Mouse (Mus musculus): Measurements from ENCODE around the gene Zfp978.
"Not testable (repeated sequence)": the region's sequence is repeated elsewhere in the genome, so short reads cannot be mapped to it uniquely, and the experiment has no call there.

The Zfp978 gene

GRCm38 (mm10) chr4:147349687-147350415 lies 11.3 kb upstream of the Zfp978 start:
- in situ Hi-C loops (cut with MboI), result loop anchor here (25.0 kb wide), 1 partner anchor 1813 kb away; no protein-coding TSS in a partner anchor

DNA sequence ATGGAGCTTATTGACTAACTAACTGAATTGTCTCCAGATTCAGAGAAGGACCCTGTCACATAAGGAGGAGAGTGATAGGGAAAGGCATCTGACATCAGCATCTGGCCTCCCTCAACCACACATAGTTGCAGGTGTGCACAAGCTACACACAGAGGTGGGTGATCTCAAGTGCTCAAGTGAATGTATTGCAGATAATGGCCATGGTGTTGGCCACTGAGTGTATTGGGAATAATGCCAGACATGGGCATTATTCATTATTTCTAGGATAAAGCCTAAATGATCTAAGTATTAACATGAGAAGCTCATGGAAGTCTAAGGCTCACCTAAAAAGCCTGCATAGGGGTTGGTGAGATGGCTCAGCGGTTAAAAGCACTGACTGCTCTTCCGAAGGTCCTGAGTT lies 10.6 kb upstream of the Zfp978 start:
- in situ Hi-C loops (cut with MboI), result not testable (repeated sequence)

DNA sequence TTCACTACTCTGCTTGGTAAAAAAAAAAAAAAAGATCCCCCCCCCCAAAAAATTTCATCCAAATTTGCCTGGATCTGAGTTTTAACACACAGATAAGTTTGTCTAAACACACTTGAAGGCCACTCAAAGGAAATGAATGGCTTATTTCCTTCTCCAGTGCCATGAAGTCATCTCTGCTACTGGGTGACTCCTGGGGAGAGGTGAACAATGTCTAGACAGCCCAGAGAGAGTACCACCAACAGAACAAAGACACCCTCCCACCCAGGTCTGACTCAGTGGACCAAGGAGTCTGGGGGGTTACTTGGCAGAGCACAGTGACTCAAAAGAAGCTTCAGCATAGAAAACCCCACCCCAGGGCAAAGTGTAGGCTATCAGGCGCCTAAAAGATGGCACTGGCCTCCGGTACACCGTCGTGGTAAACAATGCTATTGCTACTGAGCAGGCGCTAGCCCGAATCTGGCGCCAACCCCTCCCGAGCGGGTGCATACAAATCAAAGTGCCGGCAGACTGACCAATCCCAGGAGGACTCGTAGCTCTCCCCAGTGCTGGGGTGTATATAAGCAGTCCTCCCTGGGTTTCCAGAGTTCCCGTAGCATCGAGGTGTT lies 9.6 kb upstream of the Zfp978 start:
- in situ Hi-C loops (cut with MboI), result not testable (repeated sequence)

DNA sequence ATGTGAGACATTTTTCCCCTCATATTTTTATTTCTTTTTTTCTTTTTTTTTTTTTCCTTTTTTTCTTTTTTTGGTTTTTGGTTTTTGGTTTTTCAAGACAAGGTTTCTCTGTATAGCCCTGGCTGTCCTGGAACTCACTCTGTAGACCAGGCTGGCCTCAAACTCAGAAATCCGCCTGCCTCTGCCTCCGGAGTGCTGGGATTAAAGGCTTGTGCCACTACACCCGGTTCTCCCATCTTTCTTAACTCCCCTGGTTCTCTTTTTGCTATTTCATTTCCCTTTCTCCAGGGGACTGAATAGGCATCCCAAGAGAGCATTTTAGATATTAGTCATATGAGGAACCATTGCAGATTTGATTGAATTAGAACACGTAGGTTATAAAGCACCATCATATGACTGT lies 7.5 kb upstream of the Zfp978 start:
- in situ Hi-C loops (cut with MboI), result not testable (repeated sequence)

DNA sequence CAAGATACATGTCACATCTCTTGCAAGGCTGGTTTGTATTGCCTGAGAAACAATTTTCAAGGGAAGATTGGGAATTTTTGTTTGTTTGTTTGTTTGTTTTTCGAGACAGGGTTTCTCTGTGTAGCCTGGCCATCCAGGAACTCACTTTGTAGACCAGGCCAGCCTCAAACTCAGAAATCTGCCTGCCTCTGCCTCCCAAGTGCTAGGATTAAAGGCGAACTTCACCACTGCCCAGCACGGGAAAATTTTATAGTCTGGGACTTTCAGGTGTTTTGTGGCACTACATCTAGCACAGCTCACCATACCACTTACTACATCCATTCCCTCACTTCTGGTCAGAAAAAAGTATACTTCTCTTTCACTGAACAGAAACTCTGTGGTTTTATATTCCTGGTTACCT lies 5.1 kb upstream of the Zfp978 start:
- in situ Hi-C loops (cut with MboI), result not testable (repeated sequence)

- in situ Hi-C loops (cut with MboI), result not testable (repeated sequence)
Observed at GRCm38 (mm10) chr4:147357195-147357594, 3.9 kb upstream of the Zfp978 start.

GRCm38 (mm10) chr4:147361872-147362271 lies 769 bp downstream of the Zfp978 start:
- in situ Hi-C loops (cut with MboI), result not testable (repeated sequence)

DNA sequence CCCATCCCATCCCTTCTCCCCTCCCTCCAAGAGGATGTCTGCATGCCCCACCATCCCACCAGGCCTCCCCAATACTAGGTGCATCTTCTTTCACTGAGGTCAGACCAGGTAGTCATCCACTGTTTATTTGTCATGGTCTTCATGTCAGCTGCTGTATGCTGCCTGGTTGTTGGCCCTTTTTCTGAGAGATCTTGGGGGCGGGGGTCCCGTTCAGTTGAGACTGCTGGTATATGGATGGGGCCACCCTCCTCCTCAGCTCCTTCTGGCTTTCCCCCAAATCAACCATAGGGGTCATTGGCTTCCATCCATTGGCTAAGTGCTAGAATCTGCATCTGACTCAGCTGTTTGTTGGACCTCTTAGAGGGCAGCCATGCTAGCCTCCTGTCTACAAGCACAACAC lies 8.5 kb downstream of the Zfp978 start:
- in situ Hi-C loops (cut with MboI), result not testable (repeated sequence)

- in situ Hi-C loops (cut with MboI), result not testable (repeated sequence)
Observed at GRCm38 (mm10) chr4:147383199-147383598, 22.1 kb downstream of the Zfp978 start.

DNA sequence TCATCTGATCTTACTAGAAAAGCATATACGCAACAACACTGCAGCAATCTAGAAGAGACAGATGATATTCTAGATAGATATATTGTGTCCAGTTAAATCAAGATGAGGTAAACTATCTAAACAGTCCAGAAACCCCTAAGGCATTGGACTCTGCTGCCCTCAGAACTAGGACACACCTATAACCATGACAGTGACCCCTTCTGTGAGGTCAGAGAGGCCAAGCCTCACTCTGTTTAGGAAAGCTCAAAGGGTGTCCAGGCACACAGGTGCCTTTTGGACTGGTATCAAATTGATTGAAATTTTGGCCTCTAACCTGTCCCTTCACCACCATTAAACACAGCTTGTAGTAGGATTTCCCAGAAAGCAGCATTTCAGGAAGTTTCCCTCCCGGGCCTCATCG lies 36.1 kb downstream of the Zfp978 start:
- in situ Hi-C loops (cut with MboI), result not testable (repeated sequence)

DNA sequence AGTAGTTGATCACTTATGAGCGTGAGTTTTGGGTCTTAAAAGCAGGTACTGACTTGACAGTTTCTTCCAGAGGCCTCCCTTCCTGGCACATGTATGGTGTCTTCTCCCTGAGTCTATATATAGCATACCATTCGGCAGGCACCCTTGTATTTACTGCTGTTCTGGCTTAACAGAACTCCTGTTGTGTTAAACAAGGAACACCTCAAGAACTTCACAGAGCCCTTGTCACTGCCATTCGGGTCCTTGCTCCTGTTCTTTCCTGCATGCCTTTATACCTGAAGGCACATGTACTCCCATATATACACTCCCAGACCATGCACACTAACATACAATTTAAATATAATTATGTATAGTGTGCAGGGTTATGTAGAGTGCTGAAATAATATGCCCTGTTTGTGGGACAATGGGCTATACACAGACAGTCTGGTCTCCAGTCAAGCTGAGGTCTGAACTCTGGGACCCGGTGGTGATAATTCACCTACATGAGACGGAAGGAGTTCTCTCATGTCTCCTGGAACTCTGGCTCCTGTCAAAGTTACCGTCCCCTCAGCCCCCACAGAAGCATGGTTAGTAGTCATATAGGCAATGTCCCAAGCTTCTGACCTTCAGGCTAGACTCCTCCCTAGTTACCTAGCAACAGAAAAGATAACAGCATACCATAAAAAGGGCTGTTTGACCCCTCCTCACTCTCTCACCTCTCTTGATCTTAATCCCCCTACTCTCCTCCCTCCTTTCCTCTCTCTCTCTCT lies 37.0 kb downstream of the Zfp978 start:
- in situ Hi-C loops (cut with MboI), result not testable (repeated sequence)

GRCm38 (mm10) chr4:147398741-147399140 lies 37.6 kb downstream of the Zfp978 start:
- in situ Hi-C loops (cut with MboI), result not testable (repeated sequence)

DNA sequence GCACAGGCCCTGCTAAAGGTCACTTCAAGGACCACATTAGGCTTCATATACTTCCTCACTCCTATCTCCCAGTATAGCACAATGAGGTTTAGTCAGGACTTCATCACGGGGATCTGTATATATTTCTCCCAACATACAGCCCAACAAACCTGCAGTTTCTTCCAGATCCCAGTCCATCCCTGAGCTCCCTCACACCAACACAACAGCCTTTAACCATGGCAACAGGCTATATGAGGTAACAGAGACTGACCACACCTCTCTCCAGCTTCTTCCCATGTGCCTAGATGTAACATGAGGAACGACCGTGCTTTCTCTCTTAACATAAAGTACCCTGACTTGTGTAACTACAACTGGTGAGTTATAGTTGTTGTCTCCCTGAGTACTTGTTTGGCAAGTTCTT lies 38.4 kb downstream of the Zfp978 start:
- in situ Hi-C loops (cut with MboI), result not testable (repeated sequence)

- in situ Hi-C loops (cut with MboI), result not testable (repeated sequence)
Observed at GRCm38 (mm10) chr4:147400031-147400847, 39.1 kb downstream of the Zfp978 start.

GRCm38 (mm10) chr4:147400848-147401715 lies 40.0 kb downstream of the Zfp978 start:
- in situ Hi-C loops (cut with MboI), result not testable (repeated sequence)

DNA sequence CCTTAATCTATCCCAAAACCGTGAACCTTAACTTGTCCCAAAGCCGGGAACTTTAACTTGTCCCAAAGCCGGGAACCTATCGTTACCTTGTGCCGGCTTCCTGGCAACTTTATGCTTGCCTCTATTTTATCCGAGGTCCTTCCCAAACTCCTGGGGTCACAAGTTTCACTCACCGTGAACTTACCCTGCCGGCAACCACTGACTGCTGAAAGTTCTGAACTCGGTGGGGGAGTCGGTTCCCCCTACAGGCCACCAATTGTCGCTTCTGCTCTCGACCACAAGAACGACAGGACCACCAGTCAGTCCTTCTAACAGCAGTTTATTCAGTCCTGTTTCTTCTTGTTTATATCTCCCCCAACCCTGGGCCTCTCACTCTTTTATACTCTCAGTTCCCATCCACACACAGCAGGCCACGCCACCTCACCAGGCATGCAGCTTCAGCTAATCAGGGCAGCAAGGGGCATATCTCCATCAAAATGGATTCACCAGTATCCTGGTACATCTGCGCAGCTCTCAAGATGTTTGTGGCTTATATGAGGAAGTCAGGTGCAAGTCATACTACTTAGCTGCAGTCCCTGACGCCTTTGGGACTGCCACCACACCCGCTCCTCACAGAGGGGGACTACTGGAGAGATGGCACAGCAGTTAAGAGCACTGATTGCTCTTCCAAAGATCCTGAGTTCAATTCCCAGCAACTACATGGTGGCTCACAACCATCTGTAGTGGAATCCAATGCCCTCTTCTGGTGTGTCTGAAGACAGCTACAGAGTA lies 40.8 kb downstream of the Zfp978 start:
- in situ Hi-C loops (cut with MboI), result not testable (repeated sequence)

DNA sequence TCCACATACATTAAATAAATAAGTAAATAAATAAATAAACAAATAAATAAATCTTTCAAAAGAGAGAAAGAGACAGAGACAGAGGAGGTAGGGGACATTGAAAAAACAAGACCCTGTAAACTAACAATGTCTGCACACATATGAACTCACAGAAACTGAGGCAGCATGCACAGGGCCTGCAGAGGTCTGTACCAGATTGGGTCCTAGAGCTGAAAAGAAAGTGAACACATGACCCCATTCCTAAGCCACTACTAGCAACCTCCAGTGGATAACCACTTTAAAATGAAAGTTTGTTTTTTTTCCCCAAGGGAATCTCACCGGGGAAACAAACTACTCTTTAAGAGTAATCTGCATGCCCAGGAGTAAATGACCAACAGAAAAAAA lies 41.4 kb downstream of the Zfp978 start:
- in situ Hi-C loops (cut with MboI), result not testable (repeated sequence)

DNA sequence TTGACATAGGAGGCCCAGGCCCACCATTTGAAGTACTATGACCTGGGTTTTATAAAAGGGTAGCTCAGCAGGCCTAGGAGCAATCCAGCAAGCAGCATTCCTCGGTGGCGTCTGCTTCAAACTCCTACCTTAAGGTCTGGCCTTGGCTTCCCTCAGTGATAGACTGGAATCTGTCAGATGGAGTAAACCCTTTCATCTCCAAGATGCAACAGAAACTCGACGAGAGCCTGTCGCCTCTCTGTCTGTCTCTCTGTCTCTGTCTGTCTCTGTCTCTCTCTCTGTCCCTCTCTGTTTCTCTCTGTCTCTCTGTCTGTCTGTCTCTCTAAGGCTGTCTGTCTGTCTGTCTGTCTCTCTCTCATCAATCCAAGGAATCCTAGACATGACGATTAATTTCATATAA lies 42.4 kb downstream of the Zfp978 start:
- in situ Hi-C loops (cut with MboI), result not testable (repeated sequence)

DNA sequence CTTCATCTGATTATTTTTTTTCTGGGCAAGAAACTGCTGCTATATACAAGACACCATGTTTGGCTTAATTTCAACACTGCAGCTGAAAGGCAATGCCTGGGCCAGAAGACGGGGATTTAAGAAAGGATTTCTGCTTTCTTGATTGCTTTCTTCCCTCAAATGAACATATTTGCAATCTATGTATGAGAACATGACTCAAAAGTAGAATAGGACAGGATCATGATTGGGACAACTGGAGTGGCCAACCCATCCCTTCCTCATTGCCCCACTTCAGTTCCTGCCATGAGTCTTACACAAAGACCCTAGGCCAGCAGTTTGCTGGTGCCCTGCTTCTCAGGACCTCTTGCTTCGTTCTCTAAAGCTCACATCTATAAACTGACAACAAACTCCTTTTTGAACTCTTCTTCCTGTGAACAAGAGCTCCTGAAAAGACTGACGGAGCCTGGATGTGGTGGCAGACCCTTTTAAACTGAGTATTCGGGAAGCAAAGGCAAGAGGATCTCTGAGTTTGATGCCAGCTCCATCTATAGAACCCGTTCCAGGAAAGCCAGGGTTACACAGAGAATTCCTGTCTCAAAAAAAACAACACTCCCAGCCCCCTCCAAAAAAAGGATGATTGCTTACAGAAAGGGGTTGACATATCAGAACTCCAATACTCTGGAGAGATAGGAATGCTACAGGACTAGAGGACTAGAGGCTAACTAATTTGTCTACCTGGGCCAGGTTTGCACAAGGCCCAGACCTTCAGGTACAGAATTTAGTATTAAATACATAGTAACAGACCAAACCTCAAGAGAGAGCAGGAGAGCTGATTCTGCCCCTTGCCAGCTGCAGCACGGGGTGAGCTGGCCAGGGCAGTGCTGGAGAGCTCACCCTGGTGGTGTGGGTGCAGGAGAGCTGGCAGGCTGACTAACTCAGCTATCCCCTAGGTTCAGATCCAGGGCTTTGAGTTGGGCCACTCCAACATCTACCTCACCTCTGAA lies 43.1 kb downstream of the Zfp978 start:
- in situ Hi-C loops (cut with MboI), result not testable (repeated sequence)
